Mouse (Mus musculus): Measurements from ENCODE around the gene Olfr1140. TPM values are rescaled to one million over a fixed set of nuclear protein-coding genes. Genes with fewer than 3 reads are reported as not detected.

Olfr1140 gene
- total and polyA plus RNA-seq, 3 experiments, result not detected

GRCm38 (mm10) chr2:87779183-87779582 lies 35.6 kb downstream of the Olfr1140 start, which contains the start of gene Olfr152:
Gene Olfr152, plus strand, starts transcription at chr2:87779483.
- Histone ChIP-seq H3K4me1 (ENCODE audit: control insufficient read depth in 1 of 2, insufficient read depth in 2 of 2) (no peaks in the 10 kb centered on the region), H3K79me2 (replicated peaks; ENCODE audit: control insufficient read depth, extremely low read depth, insufficient read depth, poor library complexity, severe bottlenecking) (no peaks in the 10 kb centered on the region), H3K4me3 (replicated peaks in 1 of 3; ENCODE audit: low read depth in 2 of 3, low read length in 2 of 3, poor library complexity in 1 of 3) (no peak within 1 kb of the TSS), H3K27ac (ENCODE audit: insufficient read depth, low read depth) (no peak within 1 kb of the TSS), H3K4me2 (ENCODE audit: insufficient read depth, low read depth, poor library complexity, severe bottlenecking) (no peak within 1 kb of the TSS), H3K9ac (ENCODE audit: insufficient read depth, low read depth) (no peak within 1 kb of the TSS), H3K9me3 (replicated peaks; ENCODE audit: low read length) (peaks cover 21% of the 10 kb centered on the region), H3K27me3 (replicated peaks) (no peaks in the 10 kb centered on the region), H3K36me3 (replicated peaks in 1 of 2; ENCODE audit: control insufficient read depth in 1 of 2, insufficient read depth in 1 of 2, low read length in 1 of 2) (no peaks in the 10 kb centered on the region)
- dilution Hi-C loops (cut with MboI; ENCODE audit: extremely low pct_ligation_motif_present, extremely low pct_unique_long_range_greater_than_20kb, low sequenced_read_pairs), result no loop called here
- in situ Hi-C loops (cut with MboI; ENCODE audit: low pct_ligation_motif_present, low pct_unique_long_range_greater_than_20kb, low sequenced_read_pairs), result no loop called here
- TF ChIP-seq RAD21 (IDR thresholded peaks at IDR 0.05; ENCODE audit: low read depth, low read length) (no peak), PAX5 (IDR thresholded peaks at IDR 0.05; ENCODE audit: low read length) (no peak), ZC3H11A (IDR thresholded peaks at IDR 0.05; ENCODE audit: low read depth, low read length) (no peak), MAZ (IDR thresholded peaks at IDR 0.05; ENCODE audit: low read depth, low read length) (no peak), E2F4 (IDR thresholded peaks at IDR 0.05; ENCODE audit: insufficient replicate concordance, low read depth, low read length) (no peak), MAFK (IDR thresholded peaks at IDR 0.05; ENCODE audit: insufficient replicate concordance, low read length) (no peak), BHLHE40 (IDR thresholded peaks at IDR 0.05; ENCODE audit: low read depth, low read length) (no peak), EP300 (IDR thresholded peaks at IDR 0.05; ENCODE audit: low read length) (no peak), NRF1 (IDR thresholded peaks at IDR 0.05; ENCODE audit: low read depth, low read length) (no peak), MEF2A (IDR thresholded peaks at IDR 0.05; ENCODE audit: borderline replicate concordance, low read depth, low read length) (no peak), GABPA (IDR thresholded peaks at IDR 0.05; ENCODE audit: insufficient replicate concordance, low read depth, low read length) (no peak), IRF4 (IDR thresholded peaks at IDR 0.05; ENCODE audit: low read depth, low read length) (no peak), ZKSCAN1 (IDR thresholded peaks at IDR 0.05; ENCODE audit: borderline replicate concordance, low read depth, low read length) (no peak), TCF12 (IDR thresholded peaks at IDR 0.05; ENCODE audit: low read depth, low read length) (no peak), CHD2 (IDR thresholded peaks at IDR 0.05; ENCODE audit: low read length) (no peak)
- DNase-seq (ENCODE audit: extremely low read depth), result no peak

Other genes starting within 250 kb of the Olfr1140 start
Only the 20 nearest of the 29 such genes appear.
- gene Olfr1129, start 169.8 kb upstream of the Olfr1140 start, total RNA-seq (2012; rRNA removed), result not detected in 2 replicates
- gene Olfr1129, start 169.8 kb upstream of the Olfr1140 start, total RNA-seq (2014; rRNA removed), result not detected in 2 replicates
- 0.17 TPM in 1 of 2 replicates, not detected in the other for gene Olfr1129, start 169.8 kb upstream of the Olfr1140 start, polyA plus RNA-seq (2012; ENCODE audit: insufficient read length, low read depth)
- not detected in 2 replicates for gene Olfr1130, start 137.5 kb upstream of the Olfr1140 start, total RNA-seq (2012; rRNA removed)
- gene Olfr1130, start 137.5 kb upstream of the Olfr1140 start, total RNA-seq (2014; rRNA removed), result not detected in 2 replicates
- not detected in 2 replicates for gene Olfr1130, start 137.5 kb upstream of the Olfr1140 start, polyA plus RNA-seq (2012; ENCODE audit: insufficient read length, low read depth)
- gene Olfr1131, start 116.6 kb upstream of the Olfr1140 start, total RNA-seq (2012; rRNA removed), result not detected in 2 replicates
- not detected in 2 replicates for gene Olfr1131, start 116.6 kb upstream of the Olfr1140 start, total RNA-seq (2014; rRNA removed)
- gene Olfr1131, start 116.6 kb upstream of the Olfr1140 start, polyA plus RNA-seq (2012; ENCODE audit: insufficient read length, low read depth), result not detected in 2 replicates
- not detected in 2 replicates for gene Olfr1132, start 106.2 kb upstream of the Olfr1140 start, total RNA-seq (2012; rRNA removed)
- not detected in 2 replicates for gene Olfr1132, start 106.2 kb upstream of the Olfr1140 start, total RNA-seq (2014; rRNA removed)
- not detected in 2 replicates for gene Olfr1132, start 106.2 kb upstream of the Olfr1140 start, polyA plus RNA-seq (2012; ENCODE audit: insufficient read length, low read depth)
- gene Olfr1133, start 96.4 kb upstream of the Olfr1140 start, total RNA-seq (2012; rRNA removed), result not detected in 2 replicates
- gene Olfr1133, start 96.4 kb upstream of the Olfr1140 start, total RNA-seq (2014; rRNA removed), result not detected in 2 replicates
- gene Olfr1133, start 96.4 kb upstream of the Olfr1140 start, polyA plus RNA-seq (2012; ENCODE audit: insufficient read length, low read depth), result not detected in 2 replicates
- gene Olfr1134, start 85.3 kb upstream of the Olfr1140 start, total RNA-seq (2012; rRNA removed), result not detected in 2 replicates
- not detected in 2 replicates for gene Olfr1134, start 85.3 kb upstream of the Olfr1140 start, total RNA-seq (2014; rRNA removed)
- gene Olfr1134, start 85.3 kb upstream of the Olfr1140 start, polyA plus RNA-seq (2012; ENCODE audit: insufficient read length, low read depth), result not detected in 2 replicates
- gene Olfr1135, start 70.1 kb upstream of the Olfr1140 start, total RNA-seq (2012; rRNA removed), result not detected in 2 replicates
- not detected in 2 replicates for gene Olfr1135, start 70.1 kb upstream of the Olfr1140 start, total RNA-seq (2014; rRNA removed)
- gene Olfr1135, start 70.1 kb upstream of the Olfr1140 start, polyA plus RNA-seq (2012; ENCODE audit: insufficient read length, low read depth), result not detected in 2 replicates
- gene Olfr1136, start 49.8 kb upstream of the Olfr1140 start, total RNA-seq (2012; rRNA removed), result not detected in 2 replicates
- not detected in 2 replicates for gene Olfr1136, start 49.8 kb upstream of the Olfr1140 start, total RNA-seq (2014; rRNA removed)
- not detected in 2 replicates for gene Olfr1136, start 49.8 kb upstream of the Olfr1140 start, polyA plus RNA-seq (2012; ENCODE audit: insufficient read length, low read depth)
- not detected in 2 replicates for gene Olfr1137, start 30.6 kb upstream of the Olfr1140 start, total RNA-seq (2012; rRNA removed)
- not detected in 2 replicates for gene Olfr1137, start 30.6 kb upstream of the Olfr1140 start, total RNA-seq (2014; rRNA removed)
- not detected in 2 replicates for gene Olfr1137, start 30.6 kb upstream of the Olfr1140 start, polyA plus RNA-seq (2012; ENCODE audit: insufficient read length, low read depth)
- gene Olfr1138, start 3.8 kb upstream of the Olfr1140 start, total RNA-seq (2012; rRNA removed), result not detected in 2 replicates
- gene Olfr1138, start 3.8 kb upstream of the Olfr1140 start, total RNA-seq (2014; rRNA removed), result not detected in 2 replicates
- not detected in 2 replicates for gene Olfr1138, start 3.8 kb upstream of the Olfr1140 start, polyA plus RNA-seq (2012; ENCODE audit: insufficient read length, low read depth)
- gene Olfr1141, start 10.2 kb downstream of the Olfr1140 start, total RNA-seq (2012; rRNA removed), result not detected in 2 replicates
- not detected in 2 replicates for gene Olfr1141, start 10.2 kb downstream of the Olfr1140 start, total RNA-seq (2014; rRNA removed)
- not detected in 2 replicates for gene Olfr1141, start 10.2 kb downstream of the Olfr1140 start, polyA plus RNA-seq (2012; ENCODE audit: insufficient read length, low read depth)
- not detected in 2 replicates for gene Olfr152, start 35.7 kb downstream of the Olfr1140 start, total RNA-seq (2012; rRNA removed)
- not detected in 2 replicates for gene Olfr152, start 35.7 kb downstream of the Olfr1140 start, total RNA-seq (2014; rRNA removed)
- gene Olfr152, start 35.7 kb downstream of the Olfr1140 start, polyA plus RNA-seq (2012; ENCODE audit: insufficient read length, low read depth), result not detected in 2 replicates
- gene Olfr1143, start 56.8 kb downstream of the Olfr1140 start, total RNA-seq (2012; rRNA removed), result not detected in 2 replicates
- not detected in 2 replicates for gene Olfr1143, start 56.8 kb downstream of the Olfr1140 start, total RNA-seq (2014; rRNA removed)
- not detected in 2 replicates for gene Olfr1143, start 56.8 kb downstream of the Olfr1140 start, polyA plus RNA-seq (2012; ENCODE audit: insufficient read length, low read depth)
- gene Olfr1145, start 66.1 kb downstream of the Olfr1140 start, total RNA-seq (2012; rRNA removed), result not detected in 2 replicates
- gene Olfr1145, start 66.1 kb downstream of the Olfr1140 start, total RNA-seq (2014; rRNA removed), result not detected in 2 replicates
- not detected in 2 replicates for gene Olfr1145, start 66.1 kb downstream of the Olfr1140 start, polyA plus RNA-seq (2012; ENCODE audit: insufficient read length, low read depth)
- not detected in 2 replicates for gene Olfr1148, start 86.8 kb downstream of the Olfr1140 start, total RNA-seq (2012; rRNA removed)
- gene Olfr1148, start 86.8 kb downstream of the Olfr1140 start, total RNA-seq (2014; rRNA removed), result not detected in 2 replicates
- gene Olfr1148, start 86.8 kb downstream of the Olfr1140 start, polyA plus RNA-seq (2012; ENCODE audit: insufficient read length, low read depth), result not detected in 2 replicates
- not detected in 2 replicates for gene Olfr1150-ps1, start 100.2 kb downstream of the Olfr1140 start, total RNA-seq (2012; rRNA removed)
- gene Olfr1150-ps1, start 100.2 kb downstream of the Olfr1140 start, total RNA-seq (2014; rRNA removed), result not detected in 2 replicates
- not detected in 2 replicates for gene Olfr1150-ps1, start 100.2 kb downstream of the Olfr1140 start, polyA plus RNA-seq (2012; ENCODE audit: insufficient read length, low read depth)
- not detected in 2 replicates for gene Olfr1151, start 112.1 kb downstream of the Olfr1140 start, total RNA-seq (2012; rRNA removed)
- not detected in 2 replicates for gene Olfr1151, start 112.1 kb downstream of the Olfr1140 start, total RNA-seq (2014; rRNA removed)
- not detected in 2 replicates for gene Olfr1151, start 112.1 kb downstream of the Olfr1140 start, polyA plus RNA-seq (2012; ENCODE audit: insufficient read length, low read depth)
- gene Olfr1152, start 122.7 kb downstream of the Olfr1140 start, total RNA-seq (2012; rRNA removed), result not detected in 2 replicates
- gene Olfr1152, start 122.7 kb downstream of the Olfr1140 start, total RNA-seq (2014; rRNA removed), result not detected in 2 replicates
- gene Olfr1152, start 122.7 kb downstream of the Olfr1140 start, polyA plus RNA-seq (2012; ENCODE audit: insufficient read length, low read depth), result 0.04 and 0.05 TPM in 2 replicates
- not detected in 2 replicates for gene Olfr1153, start 151.2 kb downstream of the Olfr1140 start, total RNA-seq (2012; rRNA removed)
- gene Olfr1153, start 151.2 kb downstream of the Olfr1140 start, total RNA-seq (2014; rRNA removed), result not detected in 2 replicates
- gene Olfr1153, start 151.2 kb downstream of the Olfr1140 start, polyA plus RNA-seq (2012; ENCODE audit: insufficient read length, low read depth), result not detected in 2 replicates
- gene Olfr1154, start 161.4 kb downstream of the Olfr1140 start, total RNA-seq (2012; rRNA removed), result not detected in 2 replicates
- not detected in 2 replicates for gene Olfr1154, start 161.4 kb downstream of the Olfr1140 start, total RNA-seq (2014; rRNA removed)
- not detected in 2 replicates for gene Olfr1154, start 161.4 kb downstream of the Olfr1140 start, polyA plus RNA-seq (2012; ENCODE audit: insufficient read length, low read depth)

Data from CH12.LX (cell line).